Mouse (Mus musculus): Measurements from ENCODE around the gene Plcd3.

DNA sequence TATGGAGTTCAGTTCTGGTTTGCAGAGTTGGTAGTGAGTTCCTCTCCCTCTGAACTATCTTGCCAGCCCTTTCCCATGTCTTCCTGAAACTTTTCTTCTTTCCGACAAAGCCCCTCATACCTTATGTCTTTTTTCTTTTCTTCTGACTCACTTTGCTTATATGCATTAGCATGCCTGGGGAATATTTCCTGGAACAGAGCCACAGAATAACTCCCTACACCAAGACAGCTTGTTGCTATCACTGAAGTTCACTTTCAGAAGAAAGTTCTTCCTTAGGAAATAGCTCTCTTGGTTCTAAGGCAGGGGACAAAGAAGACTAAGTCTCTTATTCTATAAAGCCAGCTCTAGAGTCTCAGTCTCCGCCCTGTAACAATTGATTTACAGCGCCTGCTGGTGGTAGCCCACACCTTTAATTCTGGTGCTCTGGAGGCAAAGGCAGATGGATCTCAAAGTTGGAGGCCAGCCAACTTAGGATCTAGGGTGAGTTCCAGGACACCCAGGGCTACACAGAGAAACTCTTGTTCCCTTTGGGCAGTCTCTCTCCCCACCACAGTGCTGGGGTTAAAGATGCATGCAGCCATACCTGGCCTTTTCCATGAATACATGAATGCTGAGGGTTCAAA, 80.6 kb downstream of the Plcd3 start:
- TF ChIP-seq POLR2A (IDR thresholded peaks at IDR 0.05; ENCODE audit: control insufficient read depth in 1 of 2, insufficient read depth in 1 of 2, low read depth in 1 of 2, low read length in 2 of 2, poor library complexity in 1 of 2), result no peak
- no peak for TF ChIP-seq UBTF (IDR thresholded peaks at IDR 0.05; ENCODE audit: borderline replicate concordance, insufficient read depth, low read depth, low read length)
- no peak for TF ChIP-seq ETS1 (IDR thresholded peaks at IDR 0.05; ENCODE audit: low read depth, low read length)
- no peak for TF ChIP-seq TCF12 (IDR thresholded peaks at IDR 0.05; ENCODE audit: low read depth, low read length)
- TF ChIP-seq MXI1 (IDR thresholded peaks at IDR 0.05; ENCODE audit: low read depth, low read length), result no peak
- TF ChIP-seq GABPA (IDR thresholded peaks at IDR 0.05; ENCODE audit: low read depth, low read length), result no peak
- no peak for TF ChIP-seq GATA1 (IDR thresholded peaks at IDR 0.05; ENCODE audit: low read depth, low read length)
- no peak for TF ChIP-seq USF1 (IDR thresholded peaks at IDR 0.05; ENCODE audit: low read depth, low read length)
- no peak for TF ChIP-seq HCFC1 (IDR thresholded peaks at IDR 0.05; ENCODE audit: low read depth, low read length)
- peak in 2 of 3 experiments; percentile 42 to 49; a peak in 4 of 6 replicates for TF ChIP-seq CTCF (IDR thresholded peaks at IDR 0.05 in 2 of 3, conservative IDR thresholded peaks at IDR 0.05 in 1 of 3; ENCODE audit: control insufficient read depth in 1 of 3, insufficient read depth in 1 of 3, low read depth in 2 of 3, low read length in 3 of 3, poor library complexity in 1 of 3, severe bottlenecking in 1 of 3)
